Mouse (Mus musculus): ENCODE results near the gene Fdps. TPM values are rescaled to one million over a fixed set of nuclear protein-coding genes. Genes with fewer than 3 reads are reported as not detected.

Gene Fdps
- total RNA-seq (2021), result 10 to 100 TPM; 24.7 to 30.7 TPM
- long read RNA-seq, experiment 1, transcript Fdps-201 (10 exons, 1,237 nt), result major isoform, 21 of 30 reads
- long read RNA-seq, experiment 1, transcript Fdps-203 (11 exons, 1,382 nt), result minor isoform, 8 of 30 reads
- long read RNA-seq, experiment 1, partial matches to known transcripts, result 0 of 30 reads
- long read RNA-seq, experiment 1, other reads (novel, unspliced or antisense), result 1 of 30 reads
- long read RNA-seq, experiment 2, transcript Fdps-201 (10 exons, 1,237 nt), result major isoform, 20 of 24 reads
- long read RNA-seq, experiment 2, partial matches to known transcripts, result 1 of 24 reads
- long read RNA-seq, experiment 2, other reads (novel, unspliced or antisense), result 0 of 24 reads

DNA sequence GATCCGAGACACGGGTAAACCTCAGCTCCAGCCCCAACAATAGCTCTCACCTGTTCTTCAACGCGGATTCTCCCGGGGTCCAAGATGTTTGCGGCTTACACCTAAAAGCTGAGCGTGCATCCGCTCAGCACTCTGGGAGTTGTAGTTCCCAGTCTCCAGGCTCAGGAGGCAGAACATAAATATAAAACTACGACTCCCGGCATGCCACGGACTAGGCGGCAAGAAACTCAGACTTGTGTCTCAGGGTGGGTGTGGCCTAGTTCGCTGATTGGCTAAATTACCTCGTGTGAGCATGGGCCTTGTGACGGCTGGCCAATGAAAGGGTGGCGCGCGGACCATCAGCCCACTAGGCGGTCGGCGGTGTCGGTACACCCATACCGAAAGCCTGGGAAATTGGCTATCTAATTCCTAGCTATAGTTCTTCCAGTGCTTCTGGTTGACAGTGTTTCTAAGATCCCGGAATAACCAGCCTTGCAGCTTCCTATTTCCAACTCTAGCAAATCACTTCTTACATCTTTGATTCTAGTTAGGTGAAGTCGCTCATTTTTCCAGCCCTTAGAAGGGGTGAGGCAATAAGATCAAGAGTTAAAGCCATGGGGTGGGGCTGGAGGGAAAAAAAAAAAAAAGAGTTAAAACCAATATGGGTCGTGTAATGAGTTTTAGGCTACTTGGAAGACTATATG lies at the start of gene Fdps:
TSS of gene Fdps (minus strand) at position 148 of the 683 bp plus-strand sequence.
- peak; percentile 94 for DNase-seq
- intact Hi-C loops (cut with DNase I; ENCODE audit: low total_unique reads), result no loop called here

DNA sequence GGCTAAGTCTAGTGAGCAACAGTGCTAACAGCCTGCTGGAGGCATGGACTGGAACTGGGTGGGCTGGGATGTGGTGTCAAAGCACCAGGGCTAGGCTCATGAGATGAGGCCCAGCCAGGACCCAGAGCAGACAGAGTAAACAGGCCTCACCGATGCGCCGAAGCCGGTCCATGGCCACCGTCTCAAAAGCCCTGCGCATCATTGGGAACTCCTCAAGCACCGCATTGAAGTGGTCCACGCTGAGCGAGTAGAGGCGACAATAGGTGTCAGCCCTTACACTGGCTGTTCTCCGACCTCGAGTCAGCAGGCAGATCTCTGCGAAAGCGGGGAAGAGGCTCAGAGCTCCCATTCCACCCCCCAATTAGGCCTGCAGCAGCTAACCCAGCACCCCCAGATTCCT lies 46.8 kb upstream of the Fdps start:
- intact Hi-C loops (cut with DNase I; ENCODE audit: low total_unique reads), result no loop called here
- DNase-seq, result no peak

- no peak for DNase-seq
- intact Hi-C loops (cut with DNase I; ENCODE audit: low total_unique reads), result no loop called here
These were observed 46.2 kb upstream of the Fdps start for GRCm38 (mm10) chr3:89147979-89148311.

DNA sequence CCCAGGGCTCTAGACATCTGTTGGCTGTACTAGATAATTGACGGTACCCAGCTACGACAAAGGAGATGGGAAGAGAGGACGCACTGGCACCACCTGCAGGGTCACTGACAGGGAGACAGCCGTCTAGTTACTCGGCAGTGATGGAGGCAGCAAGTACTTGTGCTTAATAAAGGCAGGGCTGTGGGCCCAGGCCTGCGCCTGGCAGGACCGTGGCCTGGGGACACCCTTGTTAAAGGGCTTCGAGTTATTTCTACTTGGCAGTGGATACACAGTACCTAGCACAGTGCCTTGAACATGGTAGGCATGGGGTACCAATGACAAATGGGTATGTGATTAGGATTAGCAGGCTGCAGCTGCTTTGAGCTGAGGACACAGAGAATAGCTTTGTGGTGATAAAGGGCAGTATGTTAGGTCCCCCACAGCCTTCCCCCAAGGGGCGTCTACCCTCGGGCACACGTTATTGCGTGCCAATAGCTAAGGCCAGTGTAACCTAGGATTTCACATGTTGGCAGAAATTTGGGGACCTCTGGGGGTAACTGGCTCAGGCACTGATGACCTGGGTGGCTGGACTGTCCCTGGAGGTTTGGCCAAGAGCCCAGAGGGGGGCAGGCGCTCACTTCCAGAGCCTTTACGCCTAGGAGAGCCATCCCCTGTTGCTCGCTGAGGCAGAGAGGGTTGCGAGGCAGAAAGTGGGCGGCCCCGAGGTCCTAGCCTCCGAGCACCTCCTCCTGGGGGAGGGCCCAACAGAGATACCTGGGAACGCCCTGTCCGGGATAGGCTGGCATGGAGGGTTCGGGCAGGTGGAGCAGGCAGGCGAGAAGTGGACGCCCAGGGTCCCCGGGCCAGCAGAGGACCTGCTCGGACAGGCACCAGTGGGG lies 45.6 kb upstream of the Fdps start:
- DNase-seq, result no peak
- intact Hi-C loops (cut with DNase I; ENCODE audit: low total_unique reads), result no loop called here

- intact Hi-C loops (cut with DNase I; ENCODE audit: low total_unique reads), result no loop called here
- no peak for DNase-seq
These were observed 43.8 kb upstream of the Fdps start for GRCm38 (mm10) chr3:89145566-89145965.

DNA sequence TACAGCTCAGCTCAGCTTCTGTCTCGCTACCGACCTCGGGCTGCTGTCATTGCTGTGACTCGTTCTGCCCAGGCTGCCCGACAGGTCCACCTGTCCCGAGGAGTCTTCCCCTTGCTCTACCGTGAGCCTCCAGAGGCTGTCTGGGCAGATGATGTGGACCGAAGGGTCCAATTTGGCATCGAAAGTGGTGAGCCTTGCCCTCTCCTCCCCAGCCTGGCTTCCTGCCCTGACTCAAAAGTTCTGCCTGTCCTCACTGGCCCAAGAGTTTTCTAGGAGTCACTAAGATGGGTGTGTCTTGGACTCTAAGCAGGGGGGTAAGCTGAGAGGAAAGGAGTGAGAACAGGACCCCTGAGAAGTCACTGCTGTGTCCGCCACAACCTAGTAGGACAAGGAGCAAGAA lies 43.1 kb upstream of the Fdps start:
- no peak for DNase-seq
- intact Hi-C loops (cut with DNase I; ENCODE audit: low total_unique reads), result no loop called here

GRCm38 (mm10) chr3:89136365-89136764 lies 34.6 kb upstream of the Fdps start:
- intact Hi-C loops (cut with DNase I; ENCODE audit: low total_unique reads), result no loop called here
- no peak for DNase-seq

DNA sequence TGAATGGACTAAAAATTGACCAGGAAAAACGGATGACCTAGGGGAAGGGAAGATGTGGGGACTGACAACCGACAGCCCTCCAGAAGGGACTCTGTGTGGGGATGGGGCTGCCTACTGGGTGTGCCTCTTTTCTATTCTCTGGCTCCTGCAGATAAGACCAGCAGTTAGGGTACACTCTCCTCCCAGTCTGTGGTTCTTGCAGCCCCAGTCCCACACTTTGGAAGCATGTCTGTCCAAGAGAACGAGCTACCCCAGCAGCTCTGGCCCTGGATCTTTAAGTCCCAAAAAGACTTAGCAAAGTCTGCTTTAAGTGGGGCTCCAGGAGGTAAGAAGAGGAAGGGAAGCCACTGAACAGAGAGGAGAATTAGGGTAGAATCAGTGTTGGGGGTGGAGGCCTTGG lies 34.2 kb upstream of the Fdps start, which contains the start of gene Pklr:
TSS of gene Pklr (plus strand) at position 185 of the 400 bp plus-strand sequence.
- intact Hi-C loops (cut with DNase I; ENCODE audit: low total_unique reads), result no loop called here
- no peak for DNase-seq

DNA sequence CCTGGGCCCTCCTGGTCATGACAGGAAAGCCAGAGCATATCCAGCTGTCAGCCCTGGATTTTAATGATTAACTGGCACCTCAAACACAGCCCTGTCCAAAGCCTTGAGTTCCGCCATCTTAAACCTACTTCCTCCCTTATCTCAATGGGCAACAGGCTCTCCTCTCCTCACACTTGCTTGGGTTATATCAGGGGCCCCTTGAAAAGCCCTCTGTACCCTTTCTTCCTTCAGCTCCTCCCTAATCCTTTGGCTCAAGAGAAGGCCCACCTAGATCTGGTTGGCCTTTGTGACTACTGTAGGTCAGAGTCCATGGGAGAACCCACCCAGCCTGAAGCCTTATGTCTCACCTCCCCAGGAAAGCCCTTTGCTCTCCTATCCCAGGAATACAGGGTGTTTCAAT lies 32.0 kb upstream of the Fdps start:
- intact Hi-C loops (cut with DNase I; ENCODE audit: low total_unique reads), result no loop called here
- DNase-seq, result no peak

DNA sequence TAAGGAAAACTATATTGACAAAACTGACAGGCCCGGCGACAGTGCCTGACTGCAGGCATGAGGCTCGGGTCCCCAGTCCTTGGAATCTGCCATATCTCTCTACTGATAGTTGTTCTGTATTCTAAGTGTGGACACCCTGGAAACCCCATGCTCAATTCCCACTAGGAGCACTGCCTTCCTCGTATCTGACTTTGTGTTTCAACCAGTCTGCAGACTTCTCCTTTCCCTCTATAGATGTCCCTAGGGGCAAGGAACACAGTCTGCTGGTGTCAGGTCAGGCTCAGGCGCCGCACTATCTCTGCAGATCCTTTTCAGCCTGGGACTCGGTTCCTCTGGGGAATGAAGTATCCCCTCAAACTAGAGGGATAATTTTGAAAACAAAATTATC lies 31.3 kb upstream of the Fdps start:
- intact Hi-C loops (cut with DNase I; ENCODE audit: low total_unique reads), result no loop called here
- no peak for DNase-seq

- intact Hi-C loops (cut with DNase I; ENCODE audit: low total_unique reads), result no loop called here
- peak; percentile 21 for DNase-seq
These were observed 30.7 kb upstream of the Fdps start for GRCm38 (mm10) chr3:89132285-89133062.

DNA sequence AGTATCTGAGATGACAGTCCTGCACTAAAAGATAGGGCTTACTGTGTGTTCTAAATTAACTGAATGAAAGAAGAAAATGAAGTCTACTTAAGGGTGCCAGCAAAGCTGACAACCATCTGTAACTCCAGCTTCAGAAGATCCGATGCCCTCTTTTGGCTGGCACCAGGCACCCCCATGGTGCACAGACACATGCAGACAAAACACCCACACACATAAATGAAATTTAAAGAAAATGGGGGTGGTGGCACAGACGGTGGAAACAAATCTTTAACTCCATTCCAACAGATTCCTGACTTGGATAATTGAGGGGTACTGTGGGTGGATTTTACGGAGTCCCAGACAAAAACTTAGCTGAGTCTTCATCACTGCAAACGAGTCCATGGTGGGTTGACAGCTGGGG lies 30.1 kb upstream of the Fdps start:
- DNase-seq, result no peak
- intact Hi-C loops (cut with DNase I; ENCODE audit: low total_unique reads), result no loop called here

GRCm38 (mm10) chr3:89129908-89130307 lies 28.1 kb upstream of the Fdps start:
- DNase-seq, result no peak
- intact Hi-C loops (cut with DNase I; ENCODE audit: low total_unique reads), result no loop called here

DNA sequence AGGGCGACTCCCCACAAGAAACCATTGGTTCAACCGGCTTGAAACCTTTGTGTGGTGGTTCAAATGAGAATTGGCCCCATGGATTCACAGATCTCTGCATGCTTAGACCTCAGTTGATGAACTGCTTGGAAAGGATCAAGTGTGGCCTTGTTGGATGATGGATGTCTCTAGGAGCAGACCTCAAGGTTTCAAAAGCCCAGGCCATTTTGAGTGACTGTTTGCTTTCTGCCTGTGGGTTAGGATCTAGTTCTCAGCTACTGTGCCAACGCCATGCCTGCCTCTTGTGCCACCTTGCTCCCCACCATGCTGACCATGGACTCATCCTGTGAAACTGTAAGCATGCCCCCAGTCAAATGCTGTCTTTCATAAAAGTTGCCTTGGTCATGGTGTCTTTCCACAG lies 24.2 kb upstream of the Fdps start:
- intact Hi-C loops (cut with DNase I; ENCODE audit: low total_unique reads), result no loop called here
- no peak for DNase-seq

- DNase-seq, result no peak
- intact Hi-C loops (cut with DNase I; ENCODE audit: low total_unique reads), result no loop called here
These were observed 22.5 kb upstream of the Fdps start for GRCm38 (mm10) chr3:89124241-89124640.

- intact Hi-C loops (cut with DNase I; ENCODE audit: low total_unique reads), result no loop called here
- peak; percentile 55 for DNase-seq
These were observed 21.6 kb upstream of the Fdps start for GRCm38 (mm10) chr3:89123313-89123712.

GRCm38 (mm10) chr3:89115522-89115921 lies 13.8 kb upstream of the Fdps start:
- DNase-seq, result no peak
- intact Hi-C loops (cut with DNase I; ENCODE audit: low total_unique reads), result no loop called here

- DNase-seq, result no peak
- intact Hi-C loops (cut with DNase I; ENCODE audit: low total_unique reads), result no loop called here
These were observed 11.3 kb upstream of the Fdps start for GRCm38 (mm10) chr3:89113058-89113457.

GRCm38 (mm10) chr3:89108146-89108545 lies 6.4 kb upstream of the Fdps start:
- intact Hi-C loops (cut with DNase I; ENCODE audit: low total_unique reads), result loop anchor here (5.0 kb wide), 1 partner anchor 49 kb away; no protein-coding TSS in a partner anchor

More at GRCm38 (mm10) chr3:89108146-89108545, 6.4 kb upstream of the Fdps start:
- no peak for DNase-seq
